Mouse (Mus musculus) heart, postnatal 0 days (tissue): ENCODE results near the gene E130208F15Rik.

Source experiments
- CTCF ChIP-seq: IDR thresholded peaks from 2 replicates; pipeline ENCODE4 v1.5.1; 2016; ENCODE audit warnings: antibody characterized with exemption, control low read depth, low read depth
- EP300 ChIP-seq: IDR thresholded peaks from 2 replicates; pipeline ENCODE4 v1.6.1; 2016; ENCODE audit warnings: antibody characterized with exemption, low read depth

DNA sequence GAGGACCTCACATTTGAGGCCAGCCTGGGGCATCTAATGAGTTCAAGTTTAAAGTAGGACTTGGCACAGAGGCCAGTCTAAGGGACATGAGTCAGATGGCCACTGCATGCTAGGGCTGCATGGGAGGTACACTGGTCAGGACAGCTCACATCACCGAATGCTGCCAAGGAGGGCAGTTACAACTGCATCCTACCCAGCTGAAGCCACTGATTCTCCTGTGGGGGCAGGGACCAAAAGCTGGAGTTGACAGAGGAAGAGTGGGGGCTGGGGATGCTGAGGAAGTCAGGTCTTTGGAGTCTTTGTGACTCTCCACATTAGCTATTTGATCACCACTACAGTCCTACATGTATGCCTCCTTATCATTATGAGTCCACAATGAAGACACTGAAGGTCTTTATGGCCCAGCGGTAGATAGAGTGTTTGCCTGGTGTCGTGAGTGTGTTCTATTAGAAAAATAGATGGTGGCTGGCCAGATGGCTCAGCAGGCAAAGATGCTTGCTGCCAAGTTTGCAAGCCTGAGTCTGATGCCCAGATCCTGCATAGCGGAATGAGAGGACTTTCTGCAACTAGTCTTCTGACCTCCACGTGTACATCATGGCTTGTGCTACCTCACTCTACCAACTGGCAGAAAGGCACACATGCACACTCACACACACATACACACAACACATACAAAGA, 18.0 kb downstream of the E130208F15Rik start:
- TF ChIP-seq CTCF (no peak), EP300 (no peak)
